In genomic region chr15:25919995-25920394, GRCm38 (mm10) we compare ENCODE assay signal across 24 mouse cellular contexts.
DNase-seq lines count a peak whose midpoint lies in the region; ATAC-seq and TF ChIP-seq lines count a peak whose summit lies in the region.
"Had no signal": no experiment of that assay in that cellular context is flagged by ENCODE, and none has a peak within 500 bp of the region (broad histone marks: within the 10 kb centered on the region; RNA-seq: fewer than 3 reads in every experiment).

No protein-coding gene starts in this region.

- no peak for TF ChIP-seq CTCF in cerebellum, adult 2 months (IDR thresholded peaks at IDR 0.05; ENCODE audit: borderline replicate concordance, insufficient read depth, low read depth, low read length)

- H3K9me3 ChIP-seq in heart, embryonic 15.5 days (replicated peaks): no peaks in the 10 kb centered on the region
- H3K9me3 ChIP-seq: forebrain, embryonic 15.5 days; intestine, embryonic 15.5 days; limb, embryonic 12.5 days; liver, embryonic 13.5 days; lung, embryonic 15.5 days; midbrain, embryonic 12.5 days; neural tube, embryonic 12.5 days; stomach, embryonic 15.5 days had no signal

- H3K27me3 ChIP-seq in heart, embryonic 15.5 days: no peaks in the 10 kb centered on the region
- no peaks in the 10 kb centered on the region for H3K27me3 ChIP-seq in cerebellum, adult 2 months (ENCODE audit: control insufficient read depth, insufficient read depth, low read length)
- H3K27me3 ChIP-seq: forebrain, embryonic 15.5 days; intestine, embryonic 15.5 days; limb, embryonic 12.5 days; liver, embryonic 13.5 days; lung, embryonic 15.5 days; midbrain, embryonic 12.5 days; neural tube, embryonic 12.5 days; stomach, embryonic 15.5 days had no signal

- no peaks in the 10 kb centered on the region for H3K36me3 ChIP-seq in heart, embryonic 15.5 days
- H3K36me3 ChIP-seq: forebrain, embryonic 15.5 days; intestine, embryonic 15.5 days; limb, embryonic 12.5 days; liver, embryonic 13.5 days; lung, embryonic 15.5 days; midbrain, embryonic 12.5 days; neural tube, embryonic 12.5 days; stomach, embryonic 15.5 days had no signal

- no peak overlapping the region for H3K4me3 ChIP-seq in heart, embryonic 15.5 days
- no peak overlapping the region for H3K4me3 ChIP-seq in cerebellum, adult 2 months (replicated peaks; ENCODE audit: insufficient read depth, low read depth, low read length)
- H3K4me3 ChIP-seq: forebrain, embryonic 15.5 days; intestine, embryonic 15.5 days; limb, embryonic 12.5 days; liver, embryonic 13.5 days; lung, embryonic 15.5 days; midbrain, embryonic 12.5 days; neural tube, embryonic 12.5 days; stomach, embryonic 15.5 days had no signal

- peaks cover 43% of the 10 kb centered on the region for H3K4me1 ChIP-seq in heart, embryonic 15.5 days (replicated peaks)
- peaks cover 9% of the 10 kb centered on the region for H3K4me1 ChIP-seq in cerebellum, adult 2 months (ENCODE audit: control insufficient read depth, insufficient read depth, low read length)
- H3K4me1 ChIP-seq: forebrain, embryonic 15.5 days; intestine, embryonic 15.5 days; neural tube, embryonic 12.5 days; stomach, embryonic 15.5 days had no signal

- H3K9ac ChIP-seq in heart, embryonic 15.5 days: no peak overlapping the region
- H3K9ac ChIP-seq: forebrain, embryonic 15.5 days; hindbrain, embryonic 14.5 days; intestine, embryonic 15.5 days; limb, embryonic 12.5 days; liver, embryonic 13.5 days; lung, embryonic 15.5 days; midbrain, embryonic 12.5 days; neural tube, embryonic 12.5 days; stomach, embryonic 15.5 days had no signal

- no peak for TF ChIP-seq POLR2A in cerebellum, adult 2 months (IDR thresholded peaks at IDR 0.05; ENCODE audit: borderline replicate concordance, insufficient read depth, low read length)

- peak; percentile 37 to 39 for DNase-seq in B cell, adult 2 months
- DNase-seq in cerebellum, adult 2 months: no peak
- no peak for DNase-seq in urinary bladder, postnatal 4 days (ENCODE audit: low spot score in 2 of 2)
- DNase-seq in right cerebral cortex, postnatal 14 days: no peak
- DNase-seq: adrenal gland, postnatal 14 days; cerebellum, postnatal 10 days; embryo, embryonic 11 days; kidney, postnatal 4 days; liver, embryonic 13.5 days; spleen, adult 18-20 months; thymus, adult 18-20 months; thymus, postnatal 4 days had no signal

- 0 out of 2 replicates have a peak, but pooled peaks have one; percentile 12 for ATAC-seq in common myeloid progenitor, adult 5-6 weeks (replicated peaks; ENCODE audit: low read depth, poor library complexity, severe bottlenecking)
- ATAC-seq in heart, embryonic 15.5 days (replicated peaks; ENCODE audit: insufficient number of reproducible peaks, insufficient read depth, low FRiP score, low read depth): peak; percentile 85
- peak; percentile 37; the same call in 1 of the 2 replicates for ATAC-seq in monocyte, adult 5-6 weeks (replicated peaks; ENCODE audit: insufficient number of reproducible peaks, low FRiP score, low TSS enrichment, poor library complexity, severe bottlenecking)
- ATAC-seq: forebrain, embryonic 15.5 days; intestine, embryonic 15.5 days had no signal

- H3K27ac ChIP-seq in heart, embryonic 15.5 days: peak overlapping the region; percentile 79
- no peak overlapping the region for H3K27ac ChIP-seq in cerebellum, adult 2 months (ENCODE audit: insufficient read depth, low read length)
- H3K27ac ChIP-seq: forebrain, embryonic 15.5 days; hindbrain, embryonic 14.5 days; intestine, embryonic 15.5 days; limb, embryonic 12.5 days; liver, embryonic 13.5 days; lung, embryonic 15.5 days; macrophage; midbrain, embryonic 12.5 days; neural tube, embryonic 12.5 days; stomach, embryonic 15.5 days had no signal

- 24% methylated on average over 4 of the region's 4 CpGs for WGBS in heart, embryonic 15.5 days
- WGBS in cerebellum, adult 2 months: 49% methylated on average over 4 of the region's 4 CpGs

- peak overlapping the region; percentile 12; the same call in 1 of the 2 replicates for H3K4me2 ChIP-seq in heart, embryonic 15.5 days
- H3K4me2 ChIP-seq: forebrain, embryonic 15.5 days; hindbrain, embryonic 14.5 days; intestine, embryonic 15.5 days; limb, embryonic 12.5 days; liver, embryonic 13.5 days; lung, embryonic 15.5 days; midbrain, embryonic 12.5 days; neural tube, embryonic 12.5 days; stomach, embryonic 15.5 days had no signal

Comparison
In these comparisons a context has a peak if more than half of its experiments do, and no peak if none do; other contexts are left out.
1. DNase-seq: peak in B cell, adult 2 months (2 of 2); none in cerebellum, adult 2 months (0 of 2), urinary bladder, postnatal 4 days (0 of 2) and right cerebral cortex, postnatal 14 days (single experiment).
2. ATAC-seq: peak in every context shown above with its lines; median percentile 85 in heart, embryonic 15.5 days; 37 in monocyte, adult 5-6 weeks; 12 in common myeloid progenitor, adult 5-6 weeks.